Mouse (Mus musculus): ENCODE measurements around the gene Clstn2. TPM values are rescaled to one million over a fixed set of nuclear protein-coding genes. Genes with fewer than 3 reads are reported as not detected.

Clstn2 gene
- total and polyA plus RNA-seq, 3 experiments: not detected

DNA sequence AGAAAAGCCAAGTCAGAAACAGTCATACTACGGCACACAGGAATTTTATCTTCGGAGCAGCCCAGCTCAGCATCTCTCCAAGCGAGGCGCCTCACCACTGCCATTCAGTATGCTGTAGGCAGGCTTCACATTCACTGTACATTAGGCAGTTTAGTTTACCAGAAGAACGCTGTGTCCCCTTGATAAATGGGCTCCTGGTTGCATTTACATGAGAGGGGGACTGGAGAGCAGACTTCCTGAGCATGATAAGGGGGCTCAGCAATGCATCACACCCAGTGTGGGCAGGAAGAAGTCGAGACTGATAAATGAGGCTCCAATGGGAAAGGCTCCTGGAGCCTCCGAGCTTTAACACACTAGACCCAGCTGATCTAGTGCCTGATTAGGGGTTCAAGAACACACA lies 190.9 kb downstream of the Clstn2 start:
- no peak for DNase-seq (ENCODE audit: extremely low read depth)
- peaks cover 65% of the 10 kb centered on the region for H3K9me3 ChIP-seq (replicated peaks; ENCODE audit: low read length)
- no peak overlapping the region for H3K4me2 ChIP-seq (ENCODE audit: insufficient read depth, low read depth, poor library complexity, severe bottlenecking)
- no peaks in the 10 kb centered on the region for H3K36me3 ChIP-seq (replicated peaks in 1 of 2; ENCODE audit: control insufficient read depth in 1 of 2, insufficient read depth in 1 of 2, low read length in 1 of 2)
- H3K4me3 ChIP-seq (replicated peaks in 1 of 3; ENCODE audit: low read depth in 2 of 3, low read length in 2 of 3, poor library complexity in 1 of 3): no peak overlapping the region
- in situ Hi-C loops (cut with MboI; ENCODE audit: low pct_ligation_motif_present, low pct_unique_long_range_greater_than_20kb, low sequenced_read_pairs): no loop called here
- dilution Hi-C loops (cut with MboI; ENCODE audit: extremely low pct_ligation_motif_present, extremely low pct_unique_long_range_greater_than_20kb, low sequenced_read_pairs): no loop called here
- no peaks in the 10 kb centered on the region for H3K79me2 ChIP-seq (replicated peaks; ENCODE audit: control insufficient read depth, extremely low read depth, insufficient read depth, poor library complexity, severe bottlenecking)
- H3K27ac ChIP-seq (ENCODE audit: insufficient read depth, low read depth): no peak overlapping the region
- no peaks in the 10 kb centered on the region for H3K27me3 ChIP-seq (replicated peaks)
- H3K9ac ChIP-seq (ENCODE audit: insufficient read depth, low read depth): no peak overlapping the region
- no peak for TF ChIP-seq JUND (conservative IDR thresholded peaks at IDR 0.05; ENCODE audit: low read depth, low read length)
- no peaks in the 10 kb centered on the region for H3K4me1 ChIP-seq (ENCODE audit: control insufficient read depth in 1 of 2, insufficient read depth in 2 of 2)

DNA sequence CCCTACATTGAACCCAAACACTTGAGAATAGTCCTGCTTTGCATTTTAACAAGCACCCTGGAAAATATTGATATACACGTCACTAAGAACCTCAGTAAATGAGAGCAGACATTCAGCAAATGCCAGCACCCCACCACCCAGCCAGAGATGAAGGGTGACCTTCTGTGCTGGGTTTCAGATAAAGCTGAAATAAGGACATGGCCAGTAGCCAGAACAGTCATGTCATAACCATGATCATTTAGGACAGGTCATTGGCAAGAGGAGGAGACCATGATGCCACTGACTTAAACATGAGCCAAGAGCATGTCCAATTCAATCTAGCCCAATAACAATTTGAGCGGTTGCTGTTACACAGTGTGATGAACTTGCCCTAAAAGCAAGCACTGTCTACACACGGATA lies 201.8 kb downstream of the Clstn2 start:
- Histone ChIP-seq H3K9ac (ENCODE audit: insufficient read depth, low read depth) (no peak overlapping the region), H3K79me2 (replicated peaks; ENCODE audit: control insufficient read depth, extremely low read depth, insufficient read depth, poor library complexity, severe bottlenecking) (no peaks in the 10 kb centered on the region), H3K9me3 (replicated peaks; ENCODE audit: low read length) (peaks cover 85% of the 10 kb centered on the region), H3K4me2 (ENCODE audit: insufficient read depth, low read depth, poor library complexity, severe bottlenecking) (no peak overlapping the region), H3K4me3 (replicated peaks in 1 of 3; ENCODE audit: low read depth in 2 of 3, low read length in 2 of 3, poor library complexity in 1 of 3) (no peak overlapping the region), H3K27me3 (replicated peaks) (no peaks in the 10 kb centered on the region), H3K27ac (ENCODE audit: insufficient read depth, low read depth) (no peak overlapping the region), H3K36me3 (replicated peaks in 1 of 2; ENCODE audit: control insufficient read depth in 1 of 2, insufficient read depth in 1 of 2, low read length in 1 of 2) (no peaks in the 10 kb centered on the region), H3K4me1 (ENCODE audit: control insufficient read depth in 1 of 2, insufficient read depth in 2 of 2) (no peaks in the 10 kb centered on the region)
- in situ Hi-C loops (cut with MboI; ENCODE audit: low pct_ligation_motif_present, low pct_unique_long_range_greater_than_20kb, low sequenced_read_pairs) (no loop called here), dilution Hi-C loops (cut with MboI; ENCODE audit: extremely low pct_ligation_motif_present, extremely low pct_unique_long_range_greater_than_20kb, low sequenced_read_pairs) (no loop called here)
- no peak for TF ChIP-seq USF2 (conservative IDR thresholded peaks at IDR 0.05; ENCODE audit: low read depth, low read length)
- TF ChIP-seq ELF1 (IDR thresholded peaks at IDR 0.05; ENCODE audit: low read depth, low read length): no peak
- TF ChIP-seq UBTF (IDR thresholded peaks at IDR 0.05; ENCODE audit: low read depth, low read length): no peak
- no peak for TF ChIP-seq MAX (IDR thresholded peaks at IDR 0.05; ENCODE audit: low read length)
- TF ChIP-seq JUN (IDR thresholded peaks at IDR 0.05; ENCODE audit: insufficient read depth, low read depth, low read length): no peak
- no peak for TF ChIP-seq RAD21 (IDR thresholded peaks at IDR 0.05; ENCODE audit: low read depth, low read length)
- no peak for TF ChIP-seq HCFC1 (IDR thresholded peaks at IDR 0.05; ENCODE audit: low read depth, low read length)
- no peak for TF ChIP-seq GABPA (IDR thresholded peaks at IDR 0.05; ENCODE audit: insufficient replicate concordance, low read depth, low read length)
- no peak for TF ChIP-seq POLR2A (IDR thresholded peaks at IDR 0.05; ENCODE audit: low read depth, low read length)
- no peak for TF ChIP-seq NELFE (IDR thresholded peaks at IDR 0.05; ENCODE audit: low read depth, low read length)
- TF ChIP-seq MYC (IDR thresholded peaks at IDR 0.05; ENCODE audit: low read depth, low read length): no peak
- no peak for TF ChIP-seq TCF12 (IDR thresholded peaks at IDR 0.05; ENCODE audit: low read depth, low read length)
- no peak for TF ChIP-seq EP300 (IDR thresholded peaks at IDR 0.05; ENCODE audit: low read length)
- no peak for TF ChIP-seq RCOR1 (conservative IDR thresholded peaks at IDR 0.05; ENCODE audit: low read depth, low read length)
- TF ChIP-seq CHD1 (IDR thresholded peaks at IDR 0.05; ENCODE audit: low read depth, low read length): no peak
- no peak for TF ChIP-seq ZNF384 (IDR thresholded peaks at IDR 0.05; ENCODE audit: low read depth, low read length)
- no peak for DNase-seq (ENCODE audit: extremely low read depth)

Measured in CH12.LX (cell line).